Mouse (Mus musculus): ENCODE results near the gene Sec31a.

DNA sequence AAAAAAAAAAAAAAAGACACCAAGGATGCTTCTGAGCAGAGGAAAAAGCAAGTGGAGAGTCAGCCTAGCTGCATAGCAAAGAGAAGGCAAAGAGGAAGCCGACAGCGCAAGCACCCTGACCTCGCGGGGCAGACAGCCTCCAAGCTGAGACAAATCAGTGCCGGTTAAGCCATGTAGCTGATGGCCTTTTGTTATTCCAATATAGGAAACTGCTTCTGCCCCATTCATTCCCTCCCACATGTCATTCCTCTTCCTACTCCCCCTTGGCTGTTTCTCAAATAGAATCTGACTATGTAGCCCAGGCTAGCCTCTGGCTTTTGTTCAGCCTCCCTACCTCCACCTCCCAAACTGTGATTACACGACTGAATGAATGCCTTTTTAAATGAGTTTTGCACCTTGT, 81.3 kb downstream of the Sec31a start:
- TF ChIP-seq CTCF (IDR thresholded peaks at IDR 0.05; ENCODE audit: low read depth, low read length) = no peak
- no peak for TF ChIP-seq POLR2AphosphoS5 (IDR thresholded peaks at IDR 0.05; ENCODE audit: insufficient replicate concordance, low read depth, low read length)
